Mouse (Mus musculus) thymus, postnatal 36 days (tissue): ENCODE data around the gene Arl4d.

Experiments used
- DNase-seq, 2 experiments: peaks; one replicate each; pipeline ENCODE4 v3.0.0; 2022; ENCODE audit warnings: mixed read lengths in 2 of 2

Arl4d gene

GRCm38 (mm10) chr11:101680634-101681325 lies 15.4 kb downstream of the Arl4d start:
- DNase-seq: no peak

- no peak for DNase-seq
Observed at GRCm38 (mm10) chr11:101681968-101682367, 16.6 kb downstream of the Arl4d start.

GRCm38 (mm10) chr11:101682410-101682960 lies 17.1 kb downstream of the Arl4d start:
- DNase-seq: no peak

- no peak for DNase-seq
Observed at GRCm38 (mm10) chr11:101687351-101688301, 22.3 kb downstream of the Arl4d start.

GRCm38 (mm10) chr11:101689701-101690113 lies 24.4 kb downstream of the Arl4d start:
- DNase-seq: no peak

DNA sequence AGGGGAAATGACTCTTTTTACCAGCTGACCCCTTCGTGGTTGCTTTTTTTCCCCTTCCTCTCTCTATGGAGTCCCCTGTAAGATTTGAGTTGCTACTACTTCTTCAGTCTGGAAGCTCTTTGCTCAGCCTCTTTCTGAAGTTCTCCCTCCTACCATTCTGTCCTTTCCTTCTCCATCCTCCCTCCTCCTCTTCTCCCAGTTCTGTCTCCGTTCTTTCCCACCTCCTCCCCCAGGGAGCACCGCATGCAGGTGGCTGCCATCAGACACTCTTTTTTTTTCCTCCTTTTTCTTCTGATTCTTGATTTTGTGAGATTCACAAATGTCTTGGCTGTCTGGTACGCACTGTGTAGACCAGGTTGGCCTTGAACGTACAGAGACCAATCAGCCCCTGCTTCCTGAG lies 25.0 kb downstream of the Arl4d start:
- DNase-seq: no peak

DNA sequence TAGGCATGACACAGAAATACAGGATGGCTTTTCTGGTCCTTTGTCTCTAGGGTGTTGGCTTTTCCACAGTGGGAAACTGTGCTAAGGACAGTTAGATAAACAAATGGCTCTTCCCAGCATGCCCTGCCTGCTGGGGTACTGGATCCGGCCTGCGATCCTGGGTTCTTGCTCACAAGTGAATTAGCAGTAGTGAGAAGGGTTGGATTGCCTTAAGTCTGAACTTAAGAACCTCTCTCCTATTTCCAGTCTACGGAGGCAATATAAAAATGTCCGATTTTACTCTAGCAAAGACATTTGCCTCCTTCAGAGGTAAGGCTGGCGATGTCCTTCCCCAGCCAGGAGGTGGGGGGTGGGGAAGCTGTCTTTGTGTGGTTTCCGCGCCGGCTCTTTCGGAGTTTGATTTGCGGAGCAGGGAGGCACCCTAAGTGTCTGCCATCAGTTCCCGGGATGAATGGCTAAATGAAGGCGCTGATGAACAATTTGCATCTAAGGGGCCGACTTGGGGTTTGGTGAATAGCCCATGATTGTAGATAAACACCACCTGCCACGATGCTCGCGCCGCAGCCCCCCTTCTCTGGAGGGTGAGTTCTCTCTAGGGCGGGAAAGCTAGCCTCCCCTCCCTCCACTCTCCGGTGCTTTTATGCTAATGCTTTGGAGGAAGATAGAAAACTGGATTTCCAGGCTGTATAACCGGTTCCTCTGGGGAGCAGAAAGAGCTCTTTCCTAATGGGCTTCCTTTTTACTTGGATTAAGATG lies 30.7 kb downstream of the Arl4d start:
- DNase-seq: peak; percentile 32 to 47

DNA sequence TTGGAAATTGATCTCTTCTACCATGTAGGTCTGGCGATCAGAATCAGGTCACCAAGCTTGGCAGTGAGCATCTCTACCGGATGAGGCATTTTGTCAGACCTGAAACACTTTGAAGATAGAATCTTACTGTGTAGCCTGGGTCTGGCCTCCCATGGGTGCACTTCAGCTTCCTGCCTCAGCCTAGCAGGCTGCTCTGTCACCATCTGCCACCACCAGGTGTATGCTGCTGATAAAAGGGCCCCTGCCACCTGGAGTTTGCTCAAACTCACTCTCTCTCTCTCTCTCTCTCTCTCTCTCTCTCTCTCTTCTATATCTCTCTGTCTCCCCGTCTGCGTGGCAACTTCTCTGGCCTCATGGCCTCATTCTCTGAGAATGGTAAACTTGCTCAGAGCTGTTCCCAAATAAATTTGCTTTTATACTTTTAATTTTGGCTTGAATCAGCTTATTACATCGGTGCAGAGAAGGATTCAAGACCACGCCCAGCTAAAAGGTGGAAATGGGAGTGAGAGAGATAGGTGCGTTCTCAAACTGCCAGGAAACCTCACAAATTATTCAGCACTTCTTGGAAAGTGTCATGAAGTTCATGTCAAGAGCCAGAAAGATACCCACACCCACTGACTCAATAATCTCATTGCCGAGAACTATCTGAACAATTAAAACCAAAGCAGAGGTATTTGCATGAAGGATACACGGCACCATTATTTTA lies 32.0 kb downstream of the Arl4d start:
- DNase-seq: peak; percentile 50 to 82

DNA sequence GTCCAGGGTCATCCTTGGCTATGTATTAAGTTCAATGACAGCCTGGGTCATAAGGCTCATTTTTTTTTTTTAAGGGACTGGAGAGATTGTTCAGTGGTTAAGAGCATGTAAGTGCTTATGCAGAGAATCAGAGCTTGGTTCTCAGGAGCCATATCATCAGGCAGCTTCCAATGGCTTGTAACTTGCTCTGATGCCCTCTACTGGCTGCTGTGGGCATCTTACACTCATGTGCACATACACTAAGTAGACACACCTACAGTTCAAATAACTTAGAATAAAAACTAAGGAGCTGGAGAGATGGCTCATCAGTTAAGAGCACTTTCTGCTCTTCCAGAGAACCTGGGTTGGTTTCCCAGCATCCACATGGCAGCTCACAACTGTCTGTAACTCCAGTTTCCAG lies 32.8 kb downstream of the Arl4d start:
- no peak for DNase-seq

- DNase-seq: no peak
Observed at GRCm38 (mm10) chr11:101699556-101699955, 34.2 kb downstream of the Arl4d start.

DNA sequence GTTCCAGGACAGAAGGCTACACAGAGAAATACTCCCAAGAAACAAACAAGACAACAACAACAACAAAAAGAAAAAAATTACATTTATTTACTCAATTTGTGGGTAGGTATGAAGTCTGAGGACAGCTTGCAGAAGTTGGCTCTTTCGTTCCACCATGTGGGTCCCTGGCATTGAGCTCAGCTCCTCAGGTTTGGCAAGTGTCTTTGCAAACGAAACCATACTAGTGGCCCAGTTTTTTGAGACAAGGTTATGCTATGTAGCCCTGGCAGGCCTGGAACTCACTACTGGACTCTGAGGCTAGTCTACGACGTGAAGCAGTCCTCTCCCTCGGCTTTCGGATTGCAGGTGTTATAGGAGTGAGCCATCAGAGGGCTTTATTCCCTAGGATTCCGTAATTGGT lies 34.6 kb downstream of the Arl4d start:
- DNase-seq: no peak

DNA sequence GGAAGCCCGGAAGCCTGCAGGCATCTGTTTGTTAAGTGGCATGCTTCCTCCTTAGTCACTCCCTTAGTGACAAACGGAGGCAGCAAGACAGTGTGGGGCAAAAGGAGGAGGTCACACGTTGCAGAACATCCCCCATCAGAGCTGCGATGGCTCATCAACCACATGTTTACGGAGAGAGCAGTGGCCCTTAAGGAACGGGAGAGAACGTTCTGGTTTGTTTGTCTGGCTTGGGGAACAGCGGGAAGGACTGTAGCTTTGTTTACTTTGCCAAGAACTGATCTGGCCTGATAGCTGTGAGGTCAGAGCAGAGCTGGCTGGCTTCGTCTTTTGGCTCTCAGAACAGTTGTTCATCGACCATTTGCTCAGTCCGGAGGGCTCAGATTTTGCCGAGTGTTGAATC lies 35.1 kb downstream of the Arl4d start:
- DNase-seq: no peak

GRCm38 (mm10) chr11:101704081-101704480 lies 38.7 kb downstream of the Arl4d start:
- DNase-seq: no peak

DNA sequence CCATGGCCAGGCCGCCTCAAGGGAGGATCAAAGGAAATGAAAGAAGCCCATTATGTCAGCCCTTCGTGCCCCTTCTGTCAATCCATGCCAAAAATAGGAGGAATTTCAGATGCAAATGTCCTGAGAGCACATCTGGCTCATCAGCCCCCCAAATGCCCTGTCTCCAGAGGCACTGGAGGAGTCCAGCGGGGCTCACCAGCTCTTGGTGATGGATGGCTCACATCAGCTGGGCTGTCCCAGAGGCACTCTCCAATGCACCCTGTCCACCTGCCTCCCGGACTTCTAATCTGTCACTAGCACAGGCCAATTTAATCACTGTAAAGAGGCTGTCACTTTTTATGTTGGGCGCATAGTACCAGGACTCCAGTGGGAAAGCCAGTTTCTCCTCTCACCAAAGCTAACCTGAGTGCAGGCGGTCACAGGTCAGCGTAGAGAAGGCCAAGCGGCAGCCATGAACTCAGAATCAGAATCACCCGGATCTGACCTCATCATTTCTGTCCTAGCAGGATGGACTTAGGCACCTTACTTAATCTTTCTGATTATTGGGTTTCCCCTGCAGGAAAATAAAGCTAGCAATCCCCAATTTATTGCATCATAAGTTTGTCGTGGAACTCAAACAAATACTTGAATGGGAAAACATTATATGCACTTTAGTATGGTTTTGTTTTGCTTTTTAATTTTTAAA lies 41.6 kb downstream of the Arl4d start:
- no peak for DNase-seq

DNA sequence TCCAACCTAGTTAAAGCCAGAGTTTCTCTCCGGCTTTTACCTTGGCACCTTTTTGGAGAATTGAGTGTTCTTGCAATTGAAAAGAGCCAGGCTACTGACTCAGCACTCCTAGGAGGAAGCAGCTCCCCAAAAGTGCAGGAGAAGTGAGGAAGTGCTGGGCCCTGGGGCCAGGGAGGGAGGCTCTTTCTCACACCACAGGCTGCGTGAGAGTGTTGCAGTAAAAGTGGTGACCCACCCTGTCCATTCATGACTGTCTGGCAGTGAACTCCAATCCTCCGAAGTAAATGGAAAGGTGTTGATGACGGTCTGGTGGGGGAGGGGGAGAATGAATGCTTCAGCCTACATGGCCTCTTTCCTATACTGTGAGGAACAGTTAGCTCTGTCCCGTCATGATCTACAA lies 43.1 kb downstream of the Arl4d start:
- DNase-seq: no peak

GRCm38 (mm10) chr11:101712811-101713210 lies 47.5 kb downstream of the Arl4d start:
- no peak for DNase-seq

DNA sequence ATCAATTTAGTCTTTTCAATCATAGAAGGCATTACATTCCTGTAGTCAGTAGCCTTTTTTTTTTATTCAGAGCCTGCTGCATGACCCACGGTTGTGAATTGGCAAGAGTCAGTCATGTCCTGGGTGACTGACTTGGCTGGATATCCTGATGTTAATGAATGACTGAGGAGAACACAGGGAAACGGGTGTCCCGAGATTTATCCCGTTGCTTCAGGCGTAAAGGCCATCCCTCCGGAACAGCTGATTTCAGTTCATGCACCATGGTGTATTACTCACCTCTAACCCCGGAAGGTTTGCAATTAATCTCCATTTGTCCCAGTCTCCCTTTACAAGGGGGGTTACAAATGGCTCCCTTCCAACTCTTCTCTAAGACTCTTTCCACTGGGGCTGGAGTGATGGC lies 48.7 kb downstream of the Arl4d start:
- DNase-seq: no peak
